Mouse (Mus musculus): Measurements from ENCODE around the gene 4930595M18Rik. TPM values are rescaled to one million over a fixed set of nuclear protein-coding genes. Genes with fewer than 3 reads are reported as not detected.

Gene 4930595M18Rik
- not detected in 2 replicates for polyA plus RNA-seq (2021; fragmentation: Nextera tagmentation)
- long read RNA-seq, experiment 1 = 0 reads
- long read RNA-seq, experiment 2 = 0 reads

GRCm38 (mm10) chrX:81458021-81458420 lies at the start of gene 4930595M18Rik:
Gene 4930595M18Rik (minus strand): TSS chrX:81458121.

Measured in left cerebral cortex, adult 6 months (tissue).